Mouse (Mus musculus) hindbrain, embryonic 16.5 days (tissue): ENCODE measurements at regions not wholly inside any gene's neighbourhood (a gene's known extent, or its start where the extent isn't known, plus 50 kb on each side); places are given as distances from the start of the nearest gene placed in this dataset.
"Not testable (repeated sequence)": the region's sequence is repeated elsewhere in the genome, so short reads cannot be mapped to it uniquely, and the experiment has no call there.

Experiments
- ATAC-seq: fragments of 200-750 bp; cut with Nextera tagmentation; 2 replicates; pipeline ENCODE4 v1.8.0; 2017; ENCODE audit warnings: moderate TSS enrichment, moderate library complexity
- H3K27ac ChIP-seq: fragments of 300-500 bp; sonication (generic); 2 replicates; pipeline ENCODE4 v1.5.1; 2014; ENCODE audit warnings: low read depth, mild to moderate bottlenecking, control low read depth, low read length, moderate library complexity
- H3K27me3 ChIP-seq: fragments of 300-500 bp; sonication (generic); replicated peaks from 2 replicates; pipeline ENCODE4 v1.6.1; 2014; ENCODE audit warnings: low read length; ENCODE audit not compliant: control insufficient read depth, insufficient read depth
- H3K36me3 ChIP-seq: fragments of 300-500 bp; sonication (generic); 2 replicates; pipeline ENCODE4 v1.6.1; 2014; ENCODE audit warnings: mild to moderate bottlenecking, low read length, moderate library complexity, mixed read lengths; ENCODE audit not compliant: control insufficient read depth, insufficient read depth
- H3K4me1 ChIP-seq: fragments of 300-500 bp; sonication (generic); 2 replicates; pipeline ENCODE4 v1.6.1; 2014; ENCODE audit warnings: low read depth, low read length; ENCODE audit not compliant: control insufficient read depth, insufficient read depth
- H3K4me2 ChIP-seq: fragments of 300-500 bp; sonication (generic); 2 replicates; pipeline ENCODE4 v1.6.1; 2014; ENCODE audit warnings: mild to moderate bottlenecking, low read length, control low read depth, moderate library complexity
- H3K4me3 ChIP-seq: fragments of 300-500 bp; sonication (generic); 2 replicates; pipeline ENCODE4 v1.5.1; 2014; ENCODE audit warnings: mild to moderate bottlenecking, low read length, control low read depth, moderate library complexity
- H3K9ac ChIP-seq: fragments of 300-500 bp; sonication (generic); 2 replicates; pipeline ENCODE4 v1.6.1; 2014; ENCODE audit warnings: low read depth, mild to moderate bottlenecking, control low read depth, low read length, moderate library complexity
- H3K9me3 ChIP-seq: fragments of 300-500 bp; sonication (generic); 2 replicates; pipeline ENCODE4 v1.6.1; 2014; ENCODE audit warnings: mild to moderate bottlenecking, low read length, moderate library complexity; ENCODE audit not compliant: control insufficient read depth
- WGBS: fragments of 180-500 bp; shearing (Covaris S2); extraction: QIAGEN DNeasy Blood & Tissue Kit; methylation state at CpG from one replicate; pipeline ENCODE4 v1.1.7; 2014; 5-methylcytosine and 5-hydroxymethylcytosine counted together

DNA sequence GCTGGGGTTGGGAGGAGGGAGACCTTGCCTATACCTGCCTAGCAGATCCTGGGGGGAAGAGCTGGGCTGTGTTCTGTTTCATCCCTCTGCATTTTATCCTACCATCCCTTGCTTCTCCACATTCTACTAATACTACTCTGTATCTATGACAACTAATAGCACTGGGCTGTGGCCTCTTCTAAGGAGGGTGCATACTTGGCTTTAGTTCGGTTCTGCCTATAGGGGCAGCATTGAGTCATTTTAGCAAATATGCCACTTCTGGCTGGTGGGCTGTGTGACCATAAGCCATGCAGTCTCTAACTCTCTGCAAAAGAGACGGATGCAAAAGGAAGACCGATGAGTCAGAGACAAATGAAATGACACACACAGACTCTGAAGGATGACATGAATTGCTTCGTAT lies 66.2 kb upstream of the Col1a1 start:
- not testable (repeated sequence) for H3K9me3 ChIP-seq, ATAC-seq

DNA sequence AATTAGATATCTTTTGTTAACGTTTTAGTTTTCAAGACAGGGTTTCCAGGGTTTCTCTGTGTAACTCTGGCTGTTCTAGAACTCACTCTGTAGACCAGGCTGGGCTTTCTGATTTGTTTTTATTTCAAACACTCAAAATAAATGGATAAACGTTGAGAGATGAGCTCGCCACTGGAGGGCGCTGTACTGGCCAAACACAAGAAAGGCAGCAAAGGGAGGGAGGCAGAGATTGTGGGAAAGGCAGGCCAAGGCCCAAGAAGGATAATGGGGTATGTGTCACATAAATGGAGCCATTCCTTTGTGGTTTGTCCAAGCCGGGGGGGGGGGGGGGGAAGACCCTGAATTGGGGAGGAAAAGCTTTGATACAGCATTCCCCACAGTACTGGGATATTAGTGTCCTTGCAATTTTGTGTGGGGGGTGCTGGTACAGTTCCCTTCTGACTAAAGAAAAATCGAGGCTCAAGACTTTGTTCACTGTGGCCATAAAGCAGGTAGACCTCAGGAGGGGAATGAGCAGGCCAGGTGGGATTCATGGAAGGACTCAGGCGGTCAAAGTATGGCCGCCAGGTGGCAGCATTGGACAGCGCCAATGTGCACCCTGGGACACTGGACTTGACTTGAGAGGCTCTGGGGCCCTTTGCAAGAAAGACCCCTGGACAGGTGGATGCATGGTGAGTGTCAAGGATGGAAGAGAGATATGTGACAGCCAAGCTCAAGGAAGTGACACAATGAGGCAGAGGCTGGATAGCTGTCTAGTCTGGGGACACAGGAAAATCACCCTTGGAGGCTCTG lies 69.7 kb upstream of the Col1a1 start:
- H3K4me1 ChIP-seq, result no peaks in the 10 kb centered on the region
- H3K4me3 ChIP-seq, result no peak overlapping the region
- H3K27ac ChIP-seq, result no peak overlapping the region
- no peaks in the 10 kb centered on the region for H3K9me3 ChIP-seq
- no peak overlapping the region for H3K9ac ChIP-seq
- H3K4me2 ChIP-seq, result no peak overlapping the region
- H3K36me3 ChIP-seq, result no peaks in the 10 kb centered on the region
- WGBS, result 18% methylated on average over 9 of the region's 9 CpGs
- peak; percentile 56; the same call in 1 of the 2 replicates for ATAC-seq
- 0 out of 2 replicates have a peak, but pooled peaks cover 2% of the 10 kb centered on the region for H3K27me3 ChIP-seq

More for the DNA sequence above, 66.2 kb upstream of the Col1a1 start:
- H3K4me3 ChIP-seq, H3K36me3 ChIP-seq, H3K27ac ChIP-seq, H3K9ac ChIP-seq, H3K27me3 ChIP-seq, H3K4me2 ChIP-seq: not testable (repeated sequence)
- peaks cover 12% of the 10 kb centered on the region for H3K4me1 ChIP-seq
- 26% methylated on average over 4 of the region's 4 CpGs for whole genome bisulfite sequencing

DNA sequence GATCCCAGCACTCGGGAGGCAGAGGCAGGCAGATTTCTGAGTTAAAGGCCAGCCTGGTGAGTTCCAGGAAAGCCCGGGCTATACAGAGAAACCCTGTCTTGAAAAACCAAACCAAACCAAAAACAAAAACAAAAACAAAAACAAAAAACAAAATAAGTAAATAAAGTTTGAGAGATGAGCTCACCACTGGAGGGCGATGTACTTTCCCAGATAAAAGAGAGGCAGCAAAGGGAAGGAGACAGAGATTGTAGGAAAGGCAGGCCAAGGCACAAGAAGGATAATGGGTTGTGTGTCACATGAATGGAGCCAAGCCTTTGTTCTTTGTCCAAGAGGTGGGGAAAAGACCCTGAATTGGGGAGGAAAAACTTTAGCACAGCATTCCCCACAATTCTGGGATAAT lies 67.6 kb upstream of the Tmem92 start:
- Histone ChIP-seq H3K9me3 (no peaks in the 10 kb centered on the region), H3K27ac (no peak overlapping the region), H3K36me3 (no peaks in the 10 kb centered on the region), H3K27me3 (no peaks in the 10 kb centered on the region), H3K4me3 (no peak overlapping the region), H3K9ac (no peak overlapping the region), H3K4me1 (no peaks in the 10 kb centered on the region), H3K4me2 (no peak overlapping the region)
- ATAC-seq, result no peak
- WGBS, result 88% methylated on average over 3 of the region's 3 CpGs

DNA sequence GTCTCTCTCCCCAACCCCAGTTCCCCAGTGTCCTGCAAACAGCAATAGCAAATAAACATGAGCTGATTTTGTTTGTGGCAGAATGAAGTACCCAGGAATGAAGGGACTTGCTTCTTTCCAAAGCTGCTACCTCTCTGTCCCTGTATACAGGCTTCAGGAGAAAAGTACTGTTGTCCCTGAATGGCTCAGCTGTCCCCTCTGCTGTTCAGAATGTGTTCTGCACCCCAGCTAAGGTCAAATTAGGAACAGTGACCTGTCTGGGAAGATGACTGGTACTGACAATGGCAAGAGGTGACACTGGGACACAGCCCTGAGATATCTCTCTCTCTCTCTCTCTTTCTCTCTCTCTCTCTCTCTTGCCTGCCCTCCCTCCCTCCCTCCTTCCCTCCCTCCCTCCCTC lies 56.6 kb upstream of the Tmem92 start:
- Histone ChIP-seq H3K27me3 (no peaks in the 10 kb centered on the region), H3K4me3 (no peak overlapping the region), H3K27ac (no peak overlapping the region), H3K36me3 (no peaks in the 10 kb centered on the region), H3K9ac (no peak overlapping the region), H3K4me1 (no peaks in the 10 kb centered on the region), H3K4me2 (no peak overlapping the region), H3K9me3 (peaks cover 2% of the 10 kb centered on the region; the same call in 1 of the 2 replicates)
- no peak for ATAC-seq

DNA sequence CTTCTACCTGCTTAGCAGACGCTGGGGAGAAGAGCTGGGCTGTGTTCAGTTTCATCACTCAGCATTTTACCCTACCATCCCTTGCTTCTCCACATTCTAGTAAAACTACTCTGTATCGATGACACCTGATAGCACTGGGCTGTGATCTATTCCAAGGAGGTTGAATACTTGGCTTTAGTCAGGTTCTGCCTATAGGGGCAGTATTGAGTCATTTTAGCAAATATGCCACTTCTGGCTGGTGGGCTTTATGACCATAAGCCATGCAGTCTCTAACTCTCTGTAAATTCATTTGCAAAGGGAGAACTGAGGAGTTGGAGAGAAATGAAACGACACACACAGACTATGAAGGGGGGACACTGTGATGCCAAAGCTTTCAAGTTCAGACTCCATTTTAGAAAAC lies 55.6 kb upstream of the Tmem92 start:
- WGBS, result 75% methylated on average over 3 of the region's 3 CpGs

DNA sequence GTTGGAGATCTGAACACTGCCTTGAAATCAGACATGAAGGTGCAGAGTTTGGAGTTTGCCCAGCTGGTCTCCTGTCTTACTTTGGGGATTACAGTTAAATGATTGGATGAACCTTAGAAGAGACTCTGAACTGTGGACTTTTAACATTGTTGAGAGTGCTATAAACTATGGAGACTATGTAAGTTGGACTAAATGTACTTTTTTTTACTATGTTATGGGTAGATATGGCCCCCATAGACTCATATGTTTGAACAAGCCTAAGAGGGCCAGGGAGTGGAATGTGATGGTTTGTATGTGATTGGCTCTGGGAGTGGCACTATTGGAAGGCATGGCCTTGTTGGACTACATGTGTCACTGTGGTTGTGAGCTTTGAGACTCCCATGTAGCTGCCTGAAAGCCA lies 53.8 kb upstream of the Tmem92 start:
- no peaks in the 10 kb centered on the region for H3K27me3 ChIP-seq
- no peak for ATAC-seq
- peaks cover 2% of the 10 kb centered on the region; the same call in 1 of the 2 replicates for H3K9me3 ChIP-seq
- no peak overlapping the region for H3K9ac ChIP-seq
- no peak overlapping the region for H3K4me3 ChIP-seq
- no peaks in the 10 kb centered on the region for H3K36me3 ChIP-seq
- H3K27ac ChIP-seq, result no peak overlapping the region
- no peaks in the 10 kb centered on the region for H3K4me1 ChIP-seq
- no peak overlapping the region for H3K4me2 ChIP-seq

More for the DNA sequence above, 55.6 kb upstream of the Tmem92 start:
- Histone ChIP-seq H3K9me3 (peaks cover 2% of the 10 kb centered on the region; the same call in 1 of the 2 replicates), H3K4me2 (no peak overlapping the region), H3K4me1 (no peaks in the 10 kb centered on the region), H3K27me3 (no peaks in the 10 kb centered on the region), H3K4me3 (no peak overlapping the region), H3K27ac (no peak overlapping the region), H3K9ac (no peak overlapping the region), H3K36me3 (no peaks in the 10 kb centered on the region)
- ATAC-seq, result no peak

DNA sequence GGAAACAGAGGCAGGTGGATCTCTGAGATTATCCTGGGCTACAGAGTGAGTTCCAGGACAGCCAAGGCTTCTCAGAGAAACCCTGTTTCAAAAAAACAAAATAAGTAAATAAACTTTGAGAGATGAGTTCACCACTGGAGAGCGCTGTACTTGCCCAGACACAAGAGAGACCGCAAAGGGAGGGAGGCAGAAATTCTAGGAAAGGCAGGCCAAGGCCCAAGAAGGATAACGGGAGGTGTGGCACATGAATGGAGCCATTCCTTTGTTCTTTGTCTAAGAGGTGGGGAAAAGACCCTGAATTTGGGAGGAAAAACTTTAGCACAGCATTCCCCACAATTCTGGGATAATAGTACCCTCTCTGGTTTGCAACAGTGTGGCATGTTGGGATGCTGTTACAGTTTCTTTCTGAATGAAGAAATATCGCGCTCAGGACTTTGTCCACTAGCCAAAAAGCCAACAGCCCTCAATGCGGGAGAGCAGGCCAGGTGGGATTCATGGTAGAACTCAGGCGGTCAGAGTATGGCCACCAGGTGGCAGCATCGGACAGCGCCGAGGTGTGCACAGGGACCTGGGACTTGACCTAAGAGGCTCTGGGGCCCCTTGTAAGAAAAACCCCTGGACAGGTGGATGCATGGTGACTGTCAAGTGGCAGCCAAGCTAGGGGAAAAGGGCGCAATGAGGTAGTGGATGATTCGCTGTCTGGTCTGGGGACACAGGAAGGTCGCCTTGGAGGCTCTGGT lies 49.9 kb upstream of the Tmem92 start:
- no peaks in the 10 kb centered on the region for H3K36me3 ChIP-seq
- ATAC-seq, result no peak

More for the DNA sequence above, 49.9 kb upstream of the Tmem92 start:
- no peaks in the 10 kb centered on the region for H3K27me3 ChIP-seq
- H3K9ac ChIP-seq, result no peak overlapping the region
- no peak overlapping the region for H3K4me3 ChIP-seq
- peaks cover 2% of the 10 kb centered on the region; the same call in 1 of the 2 replicates for H3K9me3 ChIP-seq
- no peak overlapping the region for H3K27ac ChIP-seq
- WGBS, result 34% methylated on average over 13 of the region's 13 CpGs
- H3K4me1 ChIP-seq, result no peaks in the 10 kb centered on the region
- H3K4me2 ChIP-seq, result no peak overlapping the region
